Mouse (Mus musculus): Measurements from ENCODE around the gene Acvr1. TPM values are rescaled to one million over a fixed set of nuclear protein-coding genes. Genes with fewer than 3 reads are reported as not detected.

The Acvr1 gene
- polyA plus RNA-seq, 1 experiment from 2014 or later = 12.9 TPM

DNA sequence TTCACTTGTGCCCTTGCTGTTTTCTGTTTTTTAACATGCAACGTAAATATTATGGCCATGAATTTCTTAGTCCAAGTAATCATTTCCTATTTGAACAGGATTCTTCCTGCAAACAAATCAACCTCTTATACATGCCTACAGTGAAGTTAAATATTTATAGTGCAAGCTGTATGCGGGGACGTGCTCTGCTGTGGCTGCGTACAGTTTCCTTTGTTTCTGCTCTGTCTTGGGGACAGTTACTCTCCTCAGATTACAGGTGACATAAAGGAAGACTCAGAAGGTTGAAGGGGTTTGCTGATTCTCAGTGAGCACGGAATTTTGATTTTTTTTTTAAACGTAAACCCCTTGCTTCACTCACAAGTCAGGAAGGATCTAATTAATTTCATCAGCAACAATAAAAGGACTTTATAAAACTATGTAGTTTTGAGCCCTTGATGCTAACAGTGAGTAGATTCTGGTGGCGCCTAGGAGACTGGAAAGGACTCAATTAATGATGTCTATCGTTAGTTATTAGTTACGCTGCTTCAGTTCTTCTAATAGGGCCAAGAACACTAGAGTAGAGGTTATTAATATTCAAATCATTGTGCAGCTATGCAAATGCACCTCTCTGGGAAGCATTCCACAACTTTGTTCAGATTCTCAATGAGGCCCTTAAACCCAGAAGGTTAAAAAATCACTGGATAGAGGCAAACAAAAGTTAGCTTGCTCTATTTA lies 189.4 kb downstream of the Acvr1 start:
- Histone ChIP-seq H3K36me3 (ENCODE audit: control insufficient read depth, insufficient read depth, low read length) (no peaks in the 10 kb centered on the region), H3K27ac (ENCODE audit: low read depth, low read length) (no peak overlapping the region), H3K4me2 (no peak overlapping the region), H3K9ac (ENCODE audit: low read depth, low read length) (no peak overlapping the region), H3K4me3 (ENCODE audit: low read depth, low read length) (no peak overlapping the region), H3K9me3 (replicated peaks; ENCODE audit: control insufficient read depth, low read length) (no peaks in the 10 kb centered on the region), H3K4me1 (ENCODE audit: control insufficient read depth, insufficient read depth, low read length) (no peaks in the 10 kb centered on the region), H3K27me3 (ENCODE audit: control insufficient read depth, insufficient read depth, low read length) (no peaks in the 10 kb centered on the region)
- 78% methylated on average over 9 of the region's 9 CpGs for WGBS (ENCODE audit: insufficient replicate concordance)
- no peak for ATAC-seq (replicated peaks; ENCODE audit: insufficient number of reproducible peaks, low FRiP score, low TSS enrichment)

DNA sequence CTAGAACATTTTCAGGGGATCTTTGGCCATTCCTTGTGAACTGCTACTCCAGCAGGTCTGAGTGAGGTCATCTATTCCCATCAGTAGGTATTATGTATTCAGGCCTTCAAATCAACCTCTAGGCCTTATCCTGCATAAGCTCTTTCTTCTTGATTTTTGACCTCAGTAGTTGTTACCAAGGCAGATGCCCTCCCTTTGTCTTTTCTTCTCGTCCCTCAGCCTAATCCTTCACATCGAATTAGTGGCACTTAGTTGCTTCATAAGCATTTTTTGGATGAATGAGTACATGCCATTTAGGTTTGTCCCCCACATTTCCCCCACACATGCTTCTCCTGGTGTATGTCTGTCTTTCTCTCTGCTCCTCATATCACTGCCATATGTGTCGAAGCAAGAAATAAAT lies 200.8 kb downstream of the Acvr1 start:
- WGBS (ENCODE audit: insufficient replicate concordance) = 73% methylated on average over 3 of the region's 3 CpGs
- Histone ChIP-seq H3K27ac (ENCODE audit: low read depth, low read length) (no peak overlapping the region), H3K27me3 (ENCODE audit: control insufficient read depth, insufficient read depth, low read length) (no peaks in the 10 kb centered on the region), H3K4me3 (ENCODE audit: low read depth, low read length) (no peak overlapping the region), H3K9me3 (replicated peaks; ENCODE audit: control insufficient read depth, low read length) (no peaks in the 10 kb centered on the region), H3K36me3 (ENCODE audit: control insufficient read depth, insufficient read depth, low read length) (no peaks in the 10 kb centered on the region), H3K4me1 (ENCODE audit: control insufficient read depth, insufficient read depth, low read length) (no peaks in the 10 kb centered on the region), H3K9ac (ENCODE audit: low read depth, low read length) (no peak overlapping the region), H3K4me2 (no peak overlapping the region)
- ATAC-seq (replicated peaks; ENCODE audit: insufficient number of reproducible peaks, low FRiP score, low TSS enrichment) = no peak

DNA sequence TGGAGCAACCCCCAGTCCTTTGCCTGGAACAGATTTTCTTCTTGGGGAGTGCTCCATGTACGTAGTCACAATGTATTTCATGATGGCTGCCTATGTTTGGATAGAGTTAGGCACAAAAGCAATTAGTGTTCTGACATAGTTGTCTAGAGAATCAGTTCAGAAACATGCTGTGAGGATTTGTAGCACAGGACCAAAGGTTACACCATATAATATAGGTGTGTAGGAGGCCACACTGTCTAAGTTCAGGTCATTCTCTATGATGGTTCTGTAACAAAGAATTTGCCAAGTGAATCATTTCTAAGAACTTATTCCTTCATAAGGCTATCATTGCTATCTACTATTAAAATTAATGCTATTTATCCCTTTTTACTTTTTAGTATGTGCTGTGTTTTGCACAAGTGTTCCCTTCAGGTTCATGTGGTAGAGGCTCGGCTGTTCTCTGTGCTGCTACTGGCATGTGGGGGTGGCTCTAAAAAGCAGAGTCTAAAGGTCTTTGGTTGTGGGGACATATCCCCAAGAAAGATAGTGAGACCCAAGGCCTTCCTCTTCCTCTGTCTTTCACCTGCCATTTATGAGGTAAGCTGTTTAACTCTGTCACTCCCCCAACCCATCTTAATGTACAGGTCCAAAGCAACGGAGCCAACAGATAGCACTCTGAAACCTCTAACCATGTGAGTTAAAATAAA lies 205.5 kb downstream of the Acvr1 start:
- no peak overlapping the region for H3K4me3 ChIP-seq (ENCODE audit: low read depth, low read length)
- no peak overlapping the region for H3K4me2 ChIP-seq
- ATAC-seq (replicated peaks; ENCODE audit: insufficient number of reproducible peaks, low FRiP score, low TSS enrichment) = no peak
- WGBS (ENCODE audit: insufficient replicate concordance) = 84% methylated on average over 3 of the region's 3 CpGs
- no peaks in the 10 kb centered on the region for H3K4me1 ChIP-seq (ENCODE audit: control insufficient read depth, insufficient read depth, low read length)
- no peaks in the 10 kb centered on the region for H3K36me3 ChIP-seq (ENCODE audit: control insufficient read depth, insufficient read depth, low read length)
- H3K27me3 ChIP-seq (ENCODE audit: control insufficient read depth, insufficient read depth, low read length) = peaks cover 10% of the 10 kb centered on the region; the same call in 1 of the 2 replicates
- no peak overlapping the region for H3K27ac ChIP-seq (ENCODE audit: low read depth, low read length)
- H3K9me3 ChIP-seq (replicated peaks; ENCODE audit: control insufficient read depth, low read length) = no peaks in the 10 kb centered on the region
- H3K9ac ChIP-seq (ENCODE audit: low read depth, low read length) = no peak overlapping the region

DNA sequence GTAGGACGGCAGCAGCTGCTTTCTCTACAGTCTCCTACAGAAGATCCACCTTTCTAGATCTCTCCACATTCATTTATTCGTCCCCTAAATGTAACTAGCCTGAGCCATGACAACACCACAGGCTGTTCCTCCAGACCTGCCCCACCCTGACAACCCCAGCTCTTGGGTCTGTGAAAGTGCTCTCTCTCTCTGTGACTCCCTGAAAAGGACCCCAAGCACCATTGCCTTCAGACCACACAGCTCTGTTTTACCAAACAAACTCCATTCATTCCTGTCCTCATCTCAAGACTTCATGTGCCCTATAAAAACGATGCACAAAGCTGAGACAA lies 208.9 kb downstream of the Acvr1 start:
- Histone ChIP-seq H3K27ac (ENCODE audit: low read depth, low read length) (no peak overlapping the region), H3K9ac (ENCODE audit: low read depth, low read length) (no peak overlapping the region), H3K4me2 (peak overlapping the region; percentile 100), H3K27me3 (ENCODE audit: control insufficient read depth, insufficient read depth, low read length) (peaks cover 14% of the 10 kb centered on the region; the same call in 1 of the 2 replicates), H3K4me1 (ENCODE audit: control insufficient read depth, insufficient read depth, low read length) (no peaks in the 10 kb centered on the region), H3K4me3 (ENCODE audit: low read depth, low read length) (peak overlapping the region; percentile 66), H3K9me3 (replicated peaks; ENCODE audit: control insufficient read depth, low read length) (no peaks in the 10 kb centered on the region), H3K36me3 (ENCODE audit: control insufficient read depth, insufficient read depth, low read length) (no peaks in the 10 kb centered on the region)
- 6% methylated on average over 3 of the region's 3 CpGs for WGBS (ENCODE audit: insufficient replicate concordance)
- no peak for ATAC-seq (replicated peaks; ENCODE audit: insufficient number of reproducible peaks, low FRiP score, low TSS enrichment)

DNA sequence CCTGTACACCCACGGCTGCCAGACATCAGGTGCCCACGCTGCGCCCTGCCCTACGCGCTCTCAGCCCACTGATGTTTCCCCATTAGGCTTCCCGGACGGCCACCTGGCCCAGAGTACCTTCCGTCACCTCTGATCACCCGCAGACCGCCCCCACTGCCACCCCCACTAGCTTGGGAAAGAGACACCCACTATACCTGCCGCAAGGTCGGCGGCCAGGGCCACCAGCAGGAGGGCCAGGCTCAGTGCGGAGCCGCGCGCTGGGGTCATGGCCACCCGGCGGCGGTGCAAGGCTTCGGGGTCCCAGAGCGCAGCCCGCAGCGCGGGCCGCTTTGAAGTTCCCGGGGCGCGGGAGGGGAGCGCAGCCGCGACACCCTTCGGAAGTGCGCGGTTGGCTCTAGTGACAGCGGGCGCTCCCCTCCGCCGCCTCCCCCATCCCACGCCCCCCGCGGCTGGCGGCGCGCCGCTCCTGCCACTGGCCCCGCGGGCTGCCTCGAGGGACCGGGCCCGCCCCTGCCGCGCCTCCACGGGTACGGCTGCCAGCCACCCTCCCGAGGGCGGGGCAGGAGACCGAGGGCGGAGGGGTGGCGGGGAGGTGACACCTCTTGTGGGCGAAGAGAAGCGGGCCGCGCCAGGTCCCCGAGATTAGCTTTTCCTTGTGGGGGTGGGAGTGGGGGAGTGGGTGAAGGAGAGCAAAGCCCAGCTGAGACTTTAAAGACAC lies 209.4 kb downstream of the Acvr1 start, which contains the start of gene Acvr1c:
Gene Acvr1c, minus strand, starts transcription at position 482 of the 718 bp plus-strand sequence.
- peak within 1 kb of the TSS; percentile 100 for H3K4me2 ChIP-seq
- H3K9me3 ChIP-seq (replicated peaks; ENCODE audit: control insufficient read depth, low read length) = no peaks in the 10 kb centered on the region
- no peak within 1 kb of the TSS for H3K27ac ChIP-seq (ENCODE audit: low read depth, low read length)
- under 1% methylated on average over 63 of the region's 65 CpGs for WGBS (ENCODE audit: insufficient replicate concordance)
- H3K36me3 ChIP-seq (ENCODE audit: control insufficient read depth, insufficient read depth, low read length) = no peaks in the 10 kb centered on the region
- no peaks in the 10 kb centered on the region for H3K4me1 ChIP-seq (ENCODE audit: control insufficient read depth, insufficient read depth, low read length)
- H3K4me3 ChIP-seq (ENCODE audit: low read depth, low read length) = peak within 1 kb of the TSS; percentile 66
- ATAC-seq (replicated peaks; ENCODE audit: insufficient number of reproducible peaks, low FRiP score, low TSS enrichment) = peak; percentile 65
- H3K27me3 ChIP-seq (ENCODE audit: control insufficient read depth, insufficient read depth, low read length) = peaks cover 14% of the 10 kb centered on the region; the same call in 1 of the 2 replicates
- 0 out of 2 replicates have a peak within 1 kb of the TSS, but pooled peaks have one; percentile 39 for H3K9ac ChIP-seq (ENCODE audit: low read depth, low read length)

DNA sequence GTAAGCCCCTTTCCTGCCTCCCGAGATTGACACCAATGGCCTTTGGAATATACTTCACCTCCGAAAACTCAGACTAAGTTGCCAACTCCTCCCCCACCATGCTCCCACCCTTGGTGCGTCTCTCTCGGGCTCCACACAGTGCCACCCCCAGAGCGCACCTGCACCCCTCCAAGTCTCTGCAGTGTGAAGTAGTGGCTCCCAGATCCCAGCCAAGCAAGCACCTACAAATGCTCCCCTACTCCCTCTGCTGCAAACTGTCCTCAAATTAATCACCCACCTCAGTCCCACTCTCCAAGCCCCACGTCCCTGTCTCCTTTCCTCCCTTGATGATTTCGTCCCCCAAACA lies 209.9 kb downstream of the Acvr1 start:
- peaks cover 14% of the 10 kb centered on the region; the same call in 1 of the 2 replicates for H3K27me3 ChIP-seq (ENCODE audit: control insufficient read depth, insufficient read depth, low read length)
- no peaks in the 10 kb centered on the region for H3K4me1 ChIP-seq (ENCODE audit: control insufficient read depth, insufficient read depth, low read length)
- under 1% methylated on average over 7 of the region's 7 CpGs for WGBS (ENCODE audit: insufficient replicate concordance)
- H3K27ac ChIP-seq (ENCODE audit: low read depth, low read length) = no peak overlapping the region
- peak overlapping the region; percentile 66 for H3K4me3 ChIP-seq (ENCODE audit: low read depth, low read length)
- H3K36me3 ChIP-seq (ENCODE audit: control insufficient read depth, insufficient read depth, low read length) = no peaks in the 10 kb centered on the region
- 0 out of 2 replicates have a peak overlapping the region, but pooled peaks have one; percentile 16 for H3K9ac ChIP-seq (ENCODE audit: low read depth, low read length)
- H3K9me3 ChIP-seq (replicated peaks; ENCODE audit: control insufficient read depth, low read length) = no peaks in the 10 kb centered on the region
- ATAC-seq (replicated peaks; ENCODE audit: insufficient number of reproducible peaks, low FRiP score, low TSS enrichment) = peak; percentile 35
- H3K4me2 ChIP-seq = peak overlapping the region; percentile 100

DNA sequence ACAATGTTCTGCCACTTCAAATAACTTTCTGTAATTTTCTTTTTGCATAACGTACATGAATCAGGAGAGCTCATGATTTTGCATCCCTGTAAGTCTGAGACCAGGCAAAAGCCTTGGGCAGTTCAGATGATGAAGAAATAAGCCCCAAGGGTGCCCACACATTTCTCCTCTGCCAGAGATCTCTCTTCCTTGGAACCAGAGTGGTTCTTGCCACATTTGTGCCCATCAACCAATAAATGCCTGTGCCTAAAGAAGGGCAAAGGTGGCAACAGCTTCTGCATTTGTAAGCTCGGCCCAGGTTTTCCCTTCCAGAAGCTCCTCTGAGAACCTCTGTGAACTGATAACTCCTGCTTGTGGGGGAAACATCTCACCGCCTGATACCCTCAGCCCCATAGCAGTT lies 212.6 kb downstream of the Acvr1 start:
- H3K4me1 ChIP-seq (ENCODE audit: control insufficient read depth, insufficient read depth, low read length) = no peaks in the 10 kb centered on the region
- no peak overlapping the region for H3K4me2 ChIP-seq
- H3K36me3 ChIP-seq (ENCODE audit: control insufficient read depth, insufficient read depth, low read length) = no peaks in the 10 kb centered on the region
- no peak overlapping the region for H3K4me3 ChIP-seq (ENCODE audit: low read depth, low read length)
- 58% methylated on average over 3 of the region's 3 CpGs for WGBS (ENCODE audit: insufficient replicate concordance)
- H3K27ac ChIP-seq (ENCODE audit: low read depth, low read length) = no peak overlapping the region
- H3K9ac ChIP-seq (ENCODE audit: low read depth, low read length) = no peak overlapping the region
- H3K9me3 ChIP-seq (replicated peaks; ENCODE audit: control insufficient read depth, low read length) = no peaks in the 10 kb centered on the region
- H3K27me3 ChIP-seq (ENCODE audit: control insufficient read depth, insufficient read depth, low read length) = peaks cover 14% of the 10 kb centered on the region; the same call in 1 of the 2 replicates
- ATAC-seq (replicated peaks; ENCODE audit: insufficient number of reproducible peaks, low FRiP score, low TSS enrichment) = no peak

DNA sequence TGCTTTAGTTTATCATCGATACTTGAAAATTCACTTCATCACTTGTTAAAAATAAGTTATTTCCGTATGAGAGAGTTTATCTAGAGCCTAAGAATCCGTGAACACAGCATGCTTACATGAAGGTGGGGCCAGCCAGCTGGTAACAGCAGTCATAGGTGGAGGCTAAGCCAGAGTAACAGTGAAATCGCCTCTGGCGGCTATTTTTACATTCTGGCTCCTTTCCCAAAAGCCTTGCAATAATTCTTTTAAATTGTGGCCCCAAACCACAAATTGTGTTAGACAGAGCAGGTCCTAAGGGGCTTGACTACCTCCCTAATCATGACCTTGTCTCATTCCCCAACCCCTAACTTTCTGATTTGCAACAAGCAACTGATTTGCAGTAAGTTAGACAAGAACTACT lies 214.1 kb downstream of the Acvr1 start:
- Histone ChIP-seq H3K4me2 (no peak overlapping the region), H3K36me3 (ENCODE audit: control insufficient read depth, insufficient read depth, low read length) (no peaks in the 10 kb centered on the region), H3K27me3 (ENCODE audit: control insufficient read depth, insufficient read depth, low read length) (peaks cover 10% of the 10 kb centered on the region; the same call in 1 of the 2 replicates), H3K4me3 (ENCODE audit: low read depth, low read length) (no peak overlapping the region), H3K4me1 (ENCODE audit: control insufficient read depth, insufficient read depth, low read length) (no peaks in the 10 kb centered on the region), H3K9ac (ENCODE audit: low read depth, low read length) (no peak overlapping the region), H3K27ac (ENCODE audit: low read depth, low read length) (no peak overlapping the region), H3K9me3 (replicated peaks; ENCODE audit: control insufficient read depth, low read length) (no peaks in the 10 kb centered on the region)
- 63% methylated on average over 5 of the region's 5 CpGs for WGBS (ENCODE audit: insufficient replicate concordance)
- ATAC-seq (replicated peaks; ENCODE audit: insufficient number of reproducible peaks, low FRiP score, low TSS enrichment) = no peak
